Mouse (Mus musculus): Measurements from ENCODE around the gene Zc3h10. TPM values are rescaled to one million over a fixed set of nuclear protein-coding genes. Genes with fewer than 3 reads are reported as not detected.

Gene Zc3h10
- polyA plus RNA-seq, 1 experiment from 2014 or later, result 8.0 TPM

DNA sequence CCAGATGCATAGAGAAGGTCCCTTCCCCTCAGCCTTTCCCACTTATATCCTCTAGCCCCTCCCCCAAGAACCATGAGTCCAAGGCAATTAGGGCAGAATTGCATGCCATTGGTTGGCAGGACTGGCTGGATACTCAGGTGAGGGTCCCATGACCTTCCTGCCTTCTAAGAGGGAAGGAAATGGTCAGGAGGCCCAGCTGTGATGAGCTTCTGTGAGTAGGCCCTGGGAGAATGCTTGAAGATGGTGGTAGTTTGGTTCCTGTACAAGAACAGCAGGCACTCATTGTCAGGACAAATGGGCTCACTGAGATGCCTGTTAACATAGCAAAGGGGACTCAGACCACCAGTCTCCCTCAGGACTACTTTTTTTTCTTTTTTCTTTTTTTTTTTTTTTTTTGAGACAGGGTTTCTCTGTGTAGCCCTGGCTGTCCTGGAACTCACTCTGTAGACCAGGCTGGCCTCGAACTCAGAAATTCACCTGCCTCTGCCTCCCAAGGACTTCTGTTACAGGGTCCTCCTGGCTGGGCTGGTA, 9.2 kb downstream of the Zc3h10 start:
- Histone ChIP-seq H3K4me3 (ENCODE audit: low read depth, low read length) (no peak overlapping the region), H3K9ac (ENCODE audit: low read depth, low read length) (no peak overlapping the region), H3K27ac (ENCODE audit: low read depth, low read length) (no peak overlapping the region), H3K9me3 (replicated peaks; ENCODE audit: control insufficient read depth, low read length) (no peaks in the 10 kb centered on the region), H3K4me2 (no peak overlapping the region), H3K36me3 (ENCODE audit: control insufficient read depth, insufficient read depth, low read length) (peaks cover 6% of the 10 kb centered on the region; the same call in 1 of the 2 replicates), H3K27me3 (ENCODE audit: control insufficient read depth, insufficient read depth, low read length) (no peaks in the 10 kb centered on the region), H3K4me1 (ENCODE audit: control insufficient read depth, insufficient read depth, low read length) (peaks cover 9% of the 10 kb centered on the region; the same call in 1 of the 2 replicates)
- ATAC-seq (replicated peaks; ENCODE audit: insufficient number of reproducible peaks, low FRiP score, low TSS enrichment), result no peak
- 100% methylated on average over 1 of the region's 1 CpGs for WGBS (ENCODE audit: insufficient replicate concordance)

DNA sequence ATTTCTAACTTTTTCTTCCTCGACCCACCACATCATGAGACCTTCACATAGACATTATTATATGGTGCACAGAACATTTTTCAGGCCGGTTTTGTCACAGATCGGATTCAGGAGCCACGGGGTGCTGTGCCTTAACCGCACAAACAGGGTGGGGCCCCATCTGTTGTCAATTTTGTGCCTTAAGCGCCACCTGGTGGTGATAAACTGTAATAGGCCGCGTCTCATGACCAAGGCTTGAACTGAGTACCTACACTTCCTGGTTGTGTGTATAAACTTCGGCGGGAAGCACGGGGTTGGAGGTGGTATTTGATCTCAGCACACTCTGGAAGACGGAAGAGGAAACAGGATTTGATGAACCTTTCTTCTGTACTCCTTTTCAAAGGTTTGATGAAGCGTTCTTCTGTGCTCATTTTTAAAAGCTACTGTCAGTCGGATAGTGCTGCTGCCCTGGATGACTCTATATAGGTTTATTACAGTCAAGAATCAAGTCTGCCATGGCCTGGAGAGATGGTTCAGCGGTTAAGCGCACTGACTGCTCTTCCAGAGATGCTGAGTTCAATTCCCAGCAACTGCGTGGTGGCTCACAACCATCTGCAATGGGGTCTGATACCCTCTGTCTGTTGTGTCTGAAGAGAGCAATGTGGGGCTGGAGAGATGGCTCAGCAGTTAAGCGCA, 11.2 kb downstream of the Zc3h10 start:
- H3K9ac ChIP-seq (ENCODE audit: low read depth, low read length), result peak overlapping the region; percentile 49; the same call in 1 of the 2 replicates
- peak overlapping the region; percentile 58 for H3K4me2 ChIP-seq
- H3K36me3 ChIP-seq (ENCODE audit: control insufficient read depth, insufficient read depth, low read length), result no peaks in the 10 kb centered on the region
- peak overlapping the region; percentile 13 for H3K4me3 ChIP-seq (ENCODE audit: low read depth, low read length)
- H3K27ac ChIP-seq (ENCODE audit: low read depth, low read length), result no peak overlapping the region
- WGBS (ENCODE audit: insufficient replicate concordance), result 13% methylated on average over 18 of the region's 18 CpGs
- H3K27me3 ChIP-seq (ENCODE audit: control insufficient read depth, insufficient read depth, low read length), result no peaks in the 10 kb centered on the region
- H3K4me1 ChIP-seq (ENCODE audit: control insufficient read depth, insufficient read depth, low read length), result 0 out of 2 replicates have a peak, but pooled peaks cover 2% of the 10 kb centered on the region
- H3K9me3 ChIP-seq (replicated peaks; ENCODE audit: control insufficient read depth, low read length), result no peaks in the 10 kb centered on the region
- peak; percentile 81 for ATAC-seq (replicated peaks; ENCODE audit: insufficient number of reproducible peaks, low FRiP score, low TSS enrichment)

GRCm38 (mm10) chr10:128535624-128536265, 11.8 kb downstream of the Zc3h10 start:
- 0 out of 2 replicates have a peak, but pooled peaks have one; percentile 11 for ATAC-seq (replicated peaks; ENCODE audit: insufficient number of reproducible peaks, low FRiP score, low TSS enrichment)
- no peaks in the 10 kb centered on the region for H3K9me3 ChIP-seq (replicated peaks; ENCODE audit: control insufficient read depth, low read length)
- H3K4me3 ChIP-seq (ENCODE audit: low read depth, low read length), result peak overlapping the region; percentile 13
- peak overlapping the region; percentile 58 for H3K4me2 ChIP-seq
- 0 out of 2 replicates have a peak, but pooled peaks cover 2% of the 10 kb centered on the region for H3K4me1 ChIP-seq (ENCODE audit: control insufficient read depth, insufficient read depth, low read length)
- no peaks in the 10 kb centered on the region for H3K36me3 ChIP-seq (ENCODE audit: control insufficient read depth, insufficient read depth, low read length)
- WGBS (ENCODE audit: insufficient replicate concordance), result 72% methylated on average over 4 of the region's 4 CpGs
- no peak overlapping the region for H3K27ac ChIP-seq (ENCODE audit: low read depth, low read length)
- no peaks in the 10 kb centered on the region for H3K27me3 ChIP-seq (ENCODE audit: control insufficient read depth, insufficient read depth, low read length)
- H3K9ac ChIP-seq (ENCODE audit: low read depth, low read length), result peak overlapping the region; percentile 1; the same call in 1 of the 2 replicates

- Histone ChIP-seq H3K27me3 (ENCODE audit: control insufficient read depth, insufficient read depth, low read length) (no peaks in the 10 kb centered on the region), H3K4me1 (ENCODE audit: control insufficient read depth, insufficient read depth, low read length) (0 out of 2 replicates have a peak, but pooled peaks cover 2% of the 10 kb centered on the region), H3K9me3 (replicated peaks; ENCODE audit: control insufficient read depth, low read length) (no peaks in the 10 kb centered on the region), H3K4me3 (ENCODE audit: low read depth, low read length) (no peak overlapping the region), H3K36me3 (ENCODE audit: control insufficient read depth, insufficient read depth, low read length) (no peaks in the 10 kb centered on the region), H3K27ac (ENCODE audit: low read depth, low read length) (no peak overlapping the region), H3K9ac (ENCODE audit: low read depth, low read length) (no peak overlapping the region), H3K4me2 (no peak overlapping the region)
- ATAC-seq (replicated peaks; ENCODE audit: insufficient number of reproducible peaks, low FRiP score, low TSS enrichment), result no peak
- 77% methylated on average over 2 of the region's 2 CpGs for WGBS (ENCODE audit: insufficient replicate concordance)
These were observed 12.4 kb downstream of the Zc3h10 start for GRCm38 (mm10) chr10:128535206-128535605.

- no peaks in the 10 kb centered on the region for H3K36me3 ChIP-seq (ENCODE audit: control insufficient read depth, insufficient read depth, low read length)
- H3K4me1 ChIP-seq (ENCODE audit: control insufficient read depth, insufficient read depth, low read length), result 0 out of 2 replicates have a peak, but pooled peaks cover 3% of the 10 kb centered on the region
- H3K27ac ChIP-seq (ENCODE audit: low read depth, low read length), result no peak overlapping the region
- WGBS (ENCODE audit: insufficient replicate concordance), result 28% methylated on average over 28 of the region's 28 CpGs
- H3K27me3 ChIP-seq (ENCODE audit: control insufficient read depth, insufficient read depth, low read length), result no peaks in the 10 kb centered on the region
- ATAC-seq (replicated peaks; ENCODE audit: insufficient number of reproducible peaks, low FRiP score, low TSS enrichment), result no peak
- H3K4me3 ChIP-seq (ENCODE audit: low read depth, low read length), result peak overlapping the region; percentile 89
- peak overlapping the region; percentile 65 for H3K9ac ChIP-seq (ENCODE audit: low read depth, low read length)
- H3K4me2 ChIP-seq, result peak overlapping the region; percentile 100
- H3K9me3 ChIP-seq (replicated peaks; ENCODE audit: control insufficient read depth, low read length), result no peaks in the 10 kb centered on the region
These were observed 20.9 kb downstream of the Zc3h10 start for GRCm38 (mm10) chr10:128526366-128527356.

- peak; percentile 96 for ATAC-seq (replicated peaks; ENCODE audit: insufficient number of reproducible peaks, low FRiP score, low TSS enrichment)
- H3K4me3 ChIP-seq (ENCODE audit: low read depth, low read length), result peak within 1 kb of the TSS; percentile 89
- H3K4me1 ChIP-seq (ENCODE audit: control insufficient read depth, insufficient read depth, low read length), result 0 out of 2 replicates have a peak, but pooled peaks cover 3% of the 10 kb centered on the region
- H3K4me2 ChIP-seq, result peak within 1 kb of the TSS; percentile 100
- WGBS (ENCODE audit: insufficient replicate concordance), result 0% methylated on average over 37 of the region's 37 CpGs
- H3K27ac ChIP-seq (ENCODE audit: low read depth, low read length), result peak within 1 kb of the TSS; percentile 79
- H3K9me3 ChIP-seq (replicated peaks; ENCODE audit: control insufficient read depth, low read length), result no peaks in the 10 kb centered on the region
- H3K9ac ChIP-seq (ENCODE audit: low read depth, low read length), result peak within 1 kb of the TSS; percentile 83
- no peaks in the 10 kb centered on the region for H3K36me3 ChIP-seq (ENCODE audit: control insufficient read depth, insufficient read depth, low read length)
- H3K27me3 ChIP-seq (ENCODE audit: control insufficient read depth, insufficient read depth, low read length), result no peaks in the 10 kb centered on the region
These were observed 21.8 kb downstream of the Zc3h10 start, which contains the start of gene Esyt1 for GRCm38 (mm10) chr10:128525671-128526308. Esyt1 (minus strand) TSS chr10:128525871.

GRCm38 (mm10) chr10:128524732-128525662, 22.6 kb downstream of the Zc3h10 start:
- H3K4me2 ChIP-seq, result peak overlapping the region; percentile 100
- peaks cover 4% of the 10 kb centered on the region for H3K36me3 ChIP-seq (ENCODE audit: control insufficient read depth, insufficient read depth, low read length)
- peak overlapping the region; percentile 89 for H3K4me3 ChIP-seq (ENCODE audit: low read depth, low read length)
- H3K4me1 ChIP-seq (ENCODE audit: control insufficient read depth, insufficient read depth, low read length), result 0 out of 2 replicates have a peak, but pooled peaks cover 3% of the 10 kb centered on the region
- peak overlapping the region; percentile 83 for H3K9ac ChIP-seq (ENCODE audit: low read depth, low read length)
- peak overlapping the region; percentile 79 for H3K27ac ChIP-seq (ENCODE audit: low read depth, low read length)
- H3K27me3 ChIP-seq (ENCODE audit: control insufficient read depth, insufficient read depth, low read length), result no peaks in the 10 kb centered on the region
- H3K9me3 ChIP-seq (replicated peaks; ENCODE audit: control insufficient read depth, low read length), result no peaks in the 10 kb centered on the region
- peak; percentile 12; the same call in 1 of the 2 replicates for ATAC-seq (replicated peaks; ENCODE audit: insufficient number of reproducible peaks, low FRiP score, low TSS enrichment)
- under 1% methylated on average over 58 of the region's 58 CpGs for WGBS (ENCODE audit: insufficient replicate concordance)
